Mouse (Mus musculus) E14TG2a.4 (cell line): ENCODE results near the gene Rbms3.

Experiments
- H3K27me3 ChIP-seq: 2 replicates; pipeline ENCODE4 v1.6.1; 2014; ENCODE audit warnings: low read length, control low read depth; ENCODE audit not compliant: insufficient read depth
- H3K36me3 ChIP-seq: 2 replicates; pipeline ENCODE4 v1.6.1; 2014; ENCODE audit warnings: low read length, control low read depth; ENCODE audit not compliant: insufficient read depth
- H3K4me1 ChIP-seq: replicated peaks from 2 replicates; pipeline ENCODE4 v1.6.1; 2014; ENCODE audit warnings: low read depth, low read length, control low read depth
- H3K4me3 ChIP-seq: replicated peaks from 2 replicates; pipeline ENCODE4 v1.5.1; 2014; ENCODE audit warnings: mild to moderate bottlenecking, low read length
- H3K9me3 ChIP-seq: 2 replicates; pipeline ENCODE4 v1.6.1; 2014; ENCODE audit warnings: low read length, control low read depth
- CTCF ChIP-seq: conservative IDR thresholded peaks from 2 replicates; pipeline ENCODE4 v1.5.1; 2014; ENCODE audit warnings: low read length
- NANOG ChIP-seq: IDR thresholded peaks from 2 replicates; pipeline ENCODE4 v1.6.1; 2014; ENCODE audit warnings: borderline replicate concordance, low read length, mixed read lengths
- POU5F1 ChIP-seq: IDR thresholded peaks from 2 replicates; pipeline ENCODE4 v1.6.1; 2014; ENCODE audit warnings: low read length, borderline replicate concordance

Gene Rbms3

GRCm38 (mm10) chr9:116973594-116973993 lies 656.1 kb downstream of the Rbms3 start:
- H3K4me1 ChIP-seq = no peaks in the 10 kb centered on the region
- H3K36me3 ChIP-seq = no peaks in the 10 kb centered on the region
- H3K4me3 ChIP-seq = no peak overlapping the region
- TF ChIP-seq POU5F1 (no peak), NANOG (no peak)
- no peaks in the 10 kb centered on the region for H3K27me3 ChIP-seq
- H3K9me3 ChIP-seq = no peaks in the 10 kb centered on the region

DNA sequence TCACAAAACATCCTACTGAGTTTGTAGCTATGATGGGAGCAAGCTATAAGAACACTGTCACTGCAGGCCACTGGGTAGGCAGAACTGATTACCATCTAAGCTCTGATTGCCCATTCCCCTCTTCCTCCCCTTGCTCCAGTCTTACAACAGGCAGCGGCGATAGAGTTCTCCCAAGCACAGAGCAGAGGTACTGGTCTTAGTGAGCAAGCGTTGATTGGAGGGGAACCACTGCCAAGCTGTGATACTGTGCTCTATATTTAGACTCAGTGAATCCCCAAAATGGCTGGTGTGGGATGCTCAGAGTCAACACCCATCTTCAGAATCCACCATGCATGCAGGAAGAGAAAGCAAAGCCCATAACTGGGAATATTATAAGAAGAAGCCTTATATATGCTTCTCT lies 662.4 kb downstream of the Rbms3 start:
- Histone ChIP-seq H3K9me3 (no peaks in the 10 kb centered on the region), H3K27me3 (no peaks in the 10 kb centered on the region), H3K36me3 (no peaks in the 10 kb centered on the region), H3K4me1 (no peaks in the 10 kb centered on the region), H3K4me3 (no peak overlapping the region)
- no peak for TF ChIP-seq NANOG
- TF ChIP-seq POU5F1 = no peak
- no peak for TF ChIP-seq CTCF

DNA sequence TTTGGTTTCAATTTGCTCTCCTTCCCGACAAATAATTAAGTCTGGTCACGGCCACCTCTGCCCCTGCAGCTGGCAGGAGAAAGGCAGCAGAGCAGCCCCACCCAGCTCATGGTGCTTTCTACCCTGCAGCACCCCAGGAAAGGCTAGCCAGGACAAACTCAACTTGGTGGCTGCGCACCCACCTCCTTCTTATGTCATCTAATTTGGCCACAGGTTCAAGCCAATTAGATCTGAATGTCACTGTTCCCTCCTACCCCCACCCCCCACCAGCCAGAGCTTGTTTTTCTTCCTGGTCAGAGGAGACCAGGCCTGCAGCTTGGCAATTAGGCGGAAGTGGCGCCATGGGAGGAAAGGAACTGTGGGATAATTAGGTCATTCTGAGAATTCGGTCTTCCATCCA lies 664.0 kb downstream of the Rbms3 start:
- H3K36me3 ChIP-seq = no peaks in the 10 kb centered on the region
- no peak overlapping the region for H3K4me3 ChIP-seq
- H3K9me3 ChIP-seq = peaks cover 4% of the 10 kb centered on the region
- no peaks in the 10 kb centered on the region for H3K4me1 ChIP-seq
- TF ChIP-seq CTCF = no peak
- TF ChIP-seq NANOG = no peak
- no peak for TF ChIP-seq POU5F1
- no peaks in the 10 kb centered on the region for H3K27me3 ChIP-seq

DNA sequence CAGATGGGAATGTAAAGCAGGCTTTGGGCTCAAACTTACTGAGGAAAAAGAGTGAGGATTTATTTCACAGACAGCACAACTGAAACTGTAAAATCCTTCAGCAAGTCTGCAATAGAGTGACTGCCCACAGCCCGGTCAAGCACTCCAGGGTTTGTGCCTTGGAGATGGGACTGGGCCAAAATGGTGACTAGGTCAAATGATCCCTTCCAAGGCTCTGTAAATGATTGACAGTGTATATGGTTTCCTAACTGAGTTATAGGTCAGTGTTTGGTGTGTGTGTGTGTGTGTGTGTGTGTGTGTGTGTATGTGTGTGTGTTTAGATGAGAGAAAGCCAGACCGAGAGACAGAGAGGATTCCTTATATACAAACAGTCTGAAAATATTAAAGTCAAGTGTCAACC lies 673.6 kb downstream of the Rbms3 start:
- Histone ChIP-seq H3K4me3 (no peak overlapping the region), H3K36me3 (no peaks in the 10 kb centered on the region), H3K9me3 (peaks cover 6% of the 10 kb centered on the region), H3K4me1 (no peaks in the 10 kb centered on the region), H3K27me3 (no peaks in the 10 kb centered on the region)
- TF ChIP-seq CTCF (no peak), POU5F1 (no peak), NANOG (no peak)

DNA sequence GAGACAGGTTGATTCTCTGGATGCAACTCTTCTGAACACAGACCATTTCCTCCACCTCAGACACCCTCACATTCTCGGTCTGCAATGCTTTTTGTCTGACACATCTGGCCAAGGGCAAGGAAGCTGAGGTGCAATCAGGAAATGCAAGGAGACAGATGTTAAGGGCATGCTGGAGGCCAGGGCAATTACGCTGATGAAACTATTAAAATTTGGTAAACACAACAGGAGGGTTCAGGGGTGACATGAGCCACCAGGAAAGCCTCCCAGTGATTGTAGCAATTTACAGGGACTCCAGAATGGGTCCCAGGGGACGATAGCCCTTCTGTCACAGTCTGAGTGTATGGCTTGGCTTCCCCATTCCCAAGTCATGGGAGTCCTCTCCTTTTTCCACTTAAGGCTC lies 681.5 kb downstream of the Rbms3 start:
- Histone ChIP-seq H3K9me3 (no peaks in the 10 kb centered on the region), H3K4me1 (no peaks in the 10 kb centered on the region), H3K27me3 (no peaks in the 10 kb centered on the region), H3K36me3 (no peaks in the 10 kb centered on the region), H3K4me3 (no peak overlapping the region)
- TF ChIP-seq CTCF (no peak), POU5F1 (no peak), NANOG (no peak)

GRCm38 (mm10) chr9:116947369-116947768 lies 682.3 kb downstream of the Rbms3 start:
- no peak overlapping the region for H3K4me3 ChIP-seq
- no peaks in the 10 kb centered on the region for H3K9me3 ChIP-seq
- H3K36me3 ChIP-seq = no peaks in the 10 kb centered on the region
- no peaks in the 10 kb centered on the region for H3K27me3 ChIP-seq
- TF ChIP-seq CTCF (no peak), NANOG (no peak), POU5F1 (no peak)
- H3K4me1 ChIP-seq = no peaks in the 10 kb centered on the region

- Histone ChIP-seq H3K36me3 (no peaks in the 10 kb centered on the region), H3K27me3 (no peaks in the 10 kb centered on the region), H3K9me3 (no peaks in the 10 kb centered on the region), H3K4me1 (no peaks in the 10 kb centered on the region), H3K4me3 (no peak overlapping the region)
- TF ChIP-seq POU5F1 = no peak
Measured at GRCm38 (mm10) chr9:116946787-116947186, 682.9 kb downstream of the Rbms3 start.

GRCm38 (mm10) chr9:116945689-116946088 lies 684.0 kb downstream of the Rbms3 start:
- Histone ChIP-seq H3K36me3 (no peaks in the 10 kb centered on the region), H3K9me3 (no peaks in the 10 kb centered on the region), H3K4me3 (no peak overlapping the region), H3K4me1 (no peaks in the 10 kb centered on the region), H3K27me3 (no peaks in the 10 kb centered on the region)
- TF ChIP-seq CTCF (no peak), NANOG (no peak), POU5F1 (no peak)

- no peaks in the 10 kb centered on the region for H3K4me1 ChIP-seq
- TF ChIP-seq CTCF = no peak
- no peak for TF ChIP-seq POU5F1
- no peak for TF ChIP-seq NANOG
Measured at GRCm38 (mm10) chr9:116943902-116944301, 685.8 kb downstream of the Rbms3 start.

More at GRCm38 (mm10) chr9:116943902-116944301, 685.8 kb downstream of the Rbms3 start:
- no peaks in the 10 kb centered on the region for H3K36me3 ChIP-seq
- no peak overlapping the region for H3K4me3 ChIP-seq
- H3K9me3 ChIP-seq = no peaks in the 10 kb centered on the region
- no peaks in the 10 kb centered on the region for H3K27me3 ChIP-seq
